Mouse (Mus musculus) CH12.LX (cell line): Measurements from ENCODE around the gene Cox15. TPM values are rescaled to one million over a fixed set of nuclear protein-coding genes. Genes with fewer than 3 reads are reported as not detected.

Experiments used
- DNase-seq: peaks from one replicate; pipeline ENCODE4 v3.0.0-alpha.2; 2013; ENCODE audit errors: extremely low read depth
- H3K27ac ChIP-seq: 2 replicates; pipeline ENCODE4 v1.5.1; 2012; ENCODE audit warnings: low read depth, mild to moderate bottlenecking, control low read depth, moderate library complexity; ENCODE audit not compliant: insufficient read depth
- H3K27me3 ChIP-seq: replicated peaks from 2 replicates; pipeline ENCODE3; 2012; ENCODE audit warnings: inconsistent platforms
- H3K36me3 ChIP-seq, 2 experiments: replicated peaks in 1 of 2; 2 replicates each; pipeline versions ENCODE3 to v1.6.1; 2012; ENCODE audit warnings: inconsistent platforms in 1 of 2, low read length in 1 of 2, mild to moderate bottlenecking in 1 of 2, mixed read lengths in 1 of 2, moderate library complexity in 1 of 2; ENCODE audit not compliant: control insufficient read depth in 1 of 2, insufficient read depth in 1 of 2
- H3K4me1 ChIP-seq, 2 experiments: 2 replicates each; pipeline ENCODE4 v1.6.1; 2012; ENCODE audit warnings: inconsistent platforms in 1 of 2, moderate library complexity in 1 of 2; ENCODE audit not compliant: insufficient read depth in 2 of 2, control insufficient read depth in 1 of 2
- H3K4me2 ChIP-seq: 2 replicates; pipeline ENCODE4 v1.6.1; 2012; ENCODE audit warnings: low read depth, mild to moderate bottlenecking, control low read depth; ENCODE audit not compliant: poor library complexity, insufficient read depth, severe bottlenecking
- H3K4me3 ChIP-seq, 3 experiments: fragments of 150-350 bp in 1 of 3; sonication (generic) in 1 of 3; replicated peaks in 1 of 3; 2 replicates each; pipeline versions ENCODE3 to v1.5.1; 2011 to 2012; ENCODE audit warnings: low read depth in 2 of 3, low read length in 2 of 3, mild to moderate bottlenecking in 2 of 3, moderate library complexity in 2 of 3, control low read depth in 1 of 3, improper control_type of control experiment in 1 of 3, inconsistent platforms in 1 of 3, mixed read lengths in 1 of 3; ENCODE audit not compliant: poor library complexity in 1 of 3
- H3K79me2 ChIP-seq: replicated peaks from 2 replicates; pipeline ENCODE4 v1.6.1; 2012; ENCODE audit warnings: mild to moderate bottlenecking, moderate library complexity; ENCODE audit not compliant: control insufficient read depth, poor library complexity, insufficient read depth, severe bottlenecking; ENCODE audit errors: extremely low read depth
- H3K9ac ChIP-seq: 2 replicates; pipeline ENCODE4 v1.6.1; 2012; ENCODE audit warnings: low read depth, mild to moderate bottlenecking, control low read depth, moderate library complexity; ENCODE audit not compliant: insufficient read depth
- H3K9me3 ChIP-seq: replicated peaks from 2 replicates; pipeline ENCODE3; 2012; ENCODE audit warnings: low read length, inconsistent platforms, mixed read lengths
- BHLHE40 ChIP-seq: IDR thresholded peaks from 2 replicates; pipeline ENCODE4 v1.6.1; 2011; ENCODE audit warnings: mild to moderate bottlenecking, low read depth, low read length, improper control_type of control experiment
- CHD1 ChIP-seq: IDR thresholded peaks from 2 replicates; pipeline ENCODE4 v1.6.1; 2012; ENCODE audit warnings: low read depth, low read length, improper control_type of control experiment, inconsistent platforms
- CHD2 ChIP-seq: IDR thresholded peaks from 2 replicates; pipeline ENCODE4 v1.6.1; 2011; ENCODE audit warnings: low read length, improper control_type of control experiment
- CTCF ChIP-seq, 2 experiments: IDR thresholded peaks in 1 of 2; conservative IDR thresholded peaks in 1 of 2; 2 replicates each; pipeline ENCODE4 v1.5.1; 2011 to 2012; ENCODE audit warnings: low read depth in 2 of 2, low read length in 2 of 2, improper control_type of control experiment in 1 of 2, inconsistent platforms in 1 of 2, mild to moderate bottlenecking in 1 of 2, moderate library complexity in 1 of 2
- E2F4 ChIP-seq: IDR thresholded peaks from 2 replicates; pipeline ENCODE4 v1.6.1; 2011; ENCODE audit warnings: low read depth, low read length, improper control_type of control experiment; ENCODE audit not compliant: insufficient replicate concordance
- ELF1 ChIP-seq: IDR thresholded peaks from 2 replicates; pipeline ENCODE4 v1.6.1; 2014; ENCODE audit warnings: low read depth, mild to moderate bottlenecking, inconsistent platforms, low read length, improper control_type of control experiment
- EP300 ChIP-seq: IDR thresholded peaks from 2 replicates; pipeline ENCODE4 v1.6.1; 2011; ENCODE audit warnings: low read length, improper control_type of control experiment
- ETS1 ChIP-seq: conservative IDR thresholded peaks from 2 replicates; pipeline ENCODE4 v1.6.1; 2012; ENCODE audit warnings: low read depth, mild to moderate bottlenecking, inconsistent platforms, low read length, improper control_type of control experiment, moderate library complexity
- GABPA ChIP-seq: IDR thresholded peaks from 2 replicates; pipeline ENCODE4 v1.6.1; 2012; ENCODE audit warnings: low read depth, low read length, improper control_type of control experiment, inconsistent platforms; ENCODE audit not compliant: insufficient replicate concordance
- HCFC1 ChIP-seq: IDR thresholded peaks from 2 replicates; pipeline ENCODE4 v1.6.1; 2012; ENCODE audit warnings: low read depth, mild to moderate bottlenecking, inconsistent platforms, low read length, improper control_type of control experiment
- IRF4 ChIP-seq: IDR thresholded peaks from 2 replicates; pipeline ENCODE4 v1.6.1; 2014; ENCODE audit warnings: low read depth, mild to moderate bottlenecking, inconsistent platforms, low read length, improper control_type of control experiment
- JUN ChIP-seq: IDR thresholded peaks from 2 replicates; pipeline ENCODE4 v1.6.1; 2011; ENCODE audit warnings: low read depth, mild to moderate bottlenecking, low read length, improper control_type of control experiment, moderate library complexity; ENCODE audit not compliant: insufficient read depth
- JUND ChIP-seq: conservative IDR thresholded peaks from 2 replicates; pipeline ENCODE4 v1.6.1; 2011; ENCODE audit warnings: low read depth, low read length, improper control_type of control experiment
- KAT2A ChIP-seq: IDR thresholded peaks from 2 replicates; pipeline ENCODE4 v1.6.1; 2012; ENCODE audit warnings: low read length, improper control_type of control experiment, inconsistent platforms; ENCODE audit not compliant: insufficient replicate concordance
- MAFK ChIP-seq: IDR thresholded peaks from 2 replicates; pipeline ENCODE4 v1.6.1; 2011; ENCODE audit warnings: low read length, improper control_type of control experiment; ENCODE audit not compliant: insufficient replicate concordance
- MAX ChIP-seq: IDR thresholded peaks from 2 replicates; pipeline ENCODE4 v1.6.1; 2011; ENCODE audit warnings: low read length, improper control_type of control experiment
- MAZ ChIP-seq: IDR thresholded peaks from 2 replicates; pipeline ENCODE4 v1.6.1; 2012; ENCODE audit warnings: low read depth, mild to moderate bottlenecking, inconsistent platforms, low read length, improper control_type of control experiment, moderate library complexity
- MEF2A ChIP-seq: IDR thresholded peaks from 2 replicates; pipeline ENCODE4 v1.6.1; 2014; ENCODE audit warnings: low read depth, mild to moderate bottlenecking, inconsistent platforms, low read length, improper control_type of control experiment, borderline replicate concordance
- MXI1 ChIP-seq: IDR thresholded peaks from 2 replicates; pipeline ENCODE4 v1.6.1; 2011; ENCODE audit warnings: mild to moderate bottlenecking, low read depth, low read length, improper control_type of control experiment
- MYC ChIP-seq: IDR thresholded peaks from 2 replicates; pipeline ENCODE4 v1.6.1; 2011; ENCODE audit warnings: low read depth, mild to moderate bottlenecking, improper control_type of control experiment, low read length
- NELFE ChIP-seq: IDR thresholded peaks from 2 replicates; pipeline ENCODE4 v1.6.1; 2011; ENCODE audit warnings: low read depth, low read length, improper control_type of control experiment
- NRF1 ChIP-seq: IDR thresholded peaks from 2 replicates; pipeline ENCODE4 v1.6.1; 2014; ENCODE audit warnings: low read depth, mild to moderate bottlenecking, inconsistent platforms, low read length, improper control_type of control experiment, moderate library complexity
- PAX5 ChIP-seq: IDR thresholded peaks from 2 replicates; pipeline ENCODE4 v1.6.1; 2012; ENCODE audit warnings: low read length, inconsistent platforms, mixed read lengths
- POLR2A ChIP-seq: IDR thresholded peaks from 2 replicates; pipeline ENCODE4 v1.6.1; 2011; ENCODE audit warnings: low read depth, mild to moderate bottlenecking, improper control_type of control experiment, low read length
- POLR2AphosphoS2 ChIP-seq: IDR thresholded peaks from 2 replicates; pipeline ENCODE4 v1.6.1; 2011; ENCODE audit warnings: low read depth, low read length, improper control_type of control experiment
- RAD21 ChIP-seq: IDR thresholded peaks from 2 replicates; pipeline ENCODE4 v1.6.1; 2011; ENCODE audit warnings: low read depth, mild to moderate bottlenecking, low read length, improper control_type of control experiment, moderate library complexity
- RCOR1 ChIP-seq: conservative IDR thresholded peaks from 2 replicates; pipeline ENCODE4 v1.6.1; 2012; ENCODE audit warnings: low read depth, mild to moderate bottlenecking, inconsistent platforms, low read length, improper control_type of control experiment
- SIN3A ChIP-seq: IDR thresholded peaks from 2 replicates; pipeline ENCODE4 v1.6.1; 2012; ENCODE audit warnings: low read length, improper control_type of control experiment, inconsistent platforms
- SMC3 ChIP-seq: IDR thresholded peaks from 2 replicates; pipeline ENCODE4 v1.6.1; 2011; ENCODE audit warnings: low read depth, low read length, improper control_type of control experiment
- TBP ChIP-seq: conservative IDR thresholded peaks from 2 replicates; pipeline ENCODE4 v1.6.1; 2011; ENCODE audit warnings: low read depth, low read length, improper control_type of control experiment
- TCF12 ChIP-seq: IDR thresholded peaks from 2 replicates; pipeline ENCODE4 v1.6.1; 2014; ENCODE audit warnings: low read depth, mild to moderate bottlenecking, inconsistent platforms, low read length, improper control_type of control experiment
- UBTF ChIP-seq: IDR thresholded peaks from 2 replicates; pipeline ENCODE4 v1.6.1; 2012; ENCODE audit warnings: low read depth, mild to moderate bottlenecking, inconsistent platforms, low read length, improper control_type of control experiment, moderate library complexity
- USF1 ChIP-seq: IDR thresholded peaks from 2 replicates; pipeline ENCODE4 v1.6.1; 2014; ENCODE audit warnings: low read depth, mild to moderate bottlenecking, inconsistent platforms, low read length, improper control_type of control experiment
- USF2 ChIP-seq: conservative IDR thresholded peaks from 2 replicates; pipeline ENCODE4 v1.6.1; 2011; ENCODE audit warnings: low read depth, low read length, improper control_type of control experiment
- ZC3H11A ChIP-seq: IDR thresholded peaks from 2 replicates; pipeline ENCODE4 v1.6.1; 2012; ENCODE audit warnings: low read depth, mild to moderate bottlenecking, inconsistent platforms, low read length, improper control_type of control experiment
- ZKSCAN1 ChIP-seq: IDR thresholded peaks from 2 replicates; pipeline ENCODE4 v1.6.1; 2012; ENCODE audit warnings: low read depth, inconsistent platforms, low read length, improper control_type of control experiment, borderline replicate concordance
- ZMIZ1 ChIP-seq: IDR thresholded peaks from 2 replicates; pipeline ENCODE4 v1.6.1; 2012; ENCODE audit warnings: low read depth, mild to moderate bottlenecking, inconsistent platforms, low read length, improper control_type of control experiment
- ZNF384 ChIP-seq: IDR thresholded peaks from 2 replicates; pipeline ENCODE4 v1.6.1; 2012; ENCODE audit warnings: low read depth, low read length, improper control_type of control experiment, inconsistent platforms
- dilution Hi-C: fragments of 300-500 bp; cut with MboI; formaldehyde crosslinking; loops from 2 replicates; pipeline ENCODE4 v1.14.3; 2020; ENCODE audit warnings: low sequenced_read_pairs; ENCODE audit not compliant: extremely low pct_unique_long_range_greater_than_20kb, extremely low pct_ligation_motif_present
- in situ Hi-C: fragments of 300-500 bp; cut with MboI; formaldehyde crosslinking; loops from 3 replicates; pipeline ENCODE4 v1.14.3; 2019; ENCODE audit warnings: low sequenced_read_pairs, low pct_ligation_motif_present, low pct_unique_long_range_greater_than_20kb, mixed read lengths
- polyA plus RNA-seq: library from polyadenylated mRNA; unstranded; fragments of >175 nt; gene quantifications from 2 replicates; pipeline ENCODE4 v1.2.1, GENCODE M21; 2012; ENCODE audit warnings: low read depth; ENCODE audit not compliant: insufficient read length
- total RNA-seq, 2 experiments: library from RNA; depleted of rRNA; stranded (reverse); fragments of 300-350 nt in 1 of 2; fragments of >200 nt in 1 of 2; gene quantifications; 2 replicates each; pipeline ENCODE4 v1.2.3; 2012 to 2014

Gene Cox15
- total and polyA plus RNA-seq, 3 experiments, result 17.4 to 26.9 (median 18.1) TPM

DNA sequence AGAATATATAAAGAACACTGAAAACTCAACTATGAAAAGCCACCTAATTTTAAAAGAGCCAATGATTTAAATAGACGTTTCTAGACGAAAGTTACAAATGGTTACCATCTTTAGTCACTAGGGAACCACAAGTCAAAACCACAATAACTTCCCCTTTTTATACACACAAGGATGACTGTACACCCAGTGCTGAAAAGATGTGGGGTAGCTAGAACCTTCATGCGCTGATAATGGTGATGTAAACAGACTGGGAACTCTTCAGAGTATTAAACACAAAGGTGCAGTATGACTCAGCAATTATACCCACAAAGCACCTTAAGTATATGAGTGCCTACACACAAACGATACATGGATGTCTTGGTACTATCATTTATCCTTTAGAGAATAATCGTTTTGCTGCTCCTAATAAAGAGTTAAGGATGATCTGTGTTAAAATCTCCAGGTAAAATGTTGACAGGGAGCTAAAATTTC, 18.7 kb upstream of the Cox15 start:
- in situ Hi-C loops, result loop anchor here (25.0 kb wide), 1 partner anchor 259 kb away; the partner anchor contains the start of gene Got1
- peak; percentile 94 for DNase-seq

DNA sequence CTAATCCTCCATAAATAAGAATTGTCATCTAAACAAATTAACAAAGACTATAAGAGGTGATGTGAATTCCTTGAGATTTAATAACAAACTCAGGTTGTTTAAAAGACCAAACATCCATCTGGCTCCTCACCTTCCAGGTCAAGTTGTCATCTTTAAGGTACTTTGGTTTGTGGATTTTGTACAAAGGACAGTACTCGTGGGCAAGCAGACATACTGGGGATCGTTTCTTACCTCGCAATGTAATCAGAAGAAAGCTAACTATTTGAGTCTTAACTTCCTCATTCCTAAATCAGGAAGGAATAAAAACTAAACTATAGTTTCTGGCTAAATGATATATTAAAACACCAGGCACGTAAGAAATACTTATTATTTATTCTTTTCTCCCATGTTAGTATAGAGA, 17.8 kb upstream of the Cox15 start:
- Histone ChIP-seq H3K9ac (no peak overlapping the region), H3K9me3 (no peaks in the 10 kb centered on the region), H3K27ac (no peak overlapping the region), H3K4me1 (peaks cover 0 to 23% of the 10 kb centered on the region in 2 experiments; a peak in 2 of 4 replicates), H3K36me3 (peaks cover 0 to 20% of the 10 kb centered on the region in 2 experiments), H3K4me2 (no peak overlapping the region), H3K79me2 (no peaks in the 10 kb centered on the region), H3K4me3 (no peak overlapping the region), H3K27me3 (no peaks in the 10 kb centered on the region)
- DNase-seq, result no peak
- TF ChIP-seq GABPA (no peak), RCOR1 (no peak), NELFE (no peak), HCFC1 (no peak), BHLHE40 (no peak), JUND (no peak), RAD21 (no peak), KAT2A (no peak), MAZ (no peak), EP300 (no peak), CHD1 (no peak), MAFK (no peak), CTCF (conservative IDR thresholded peaks at IDR 0.05 in 1 of 2, IDR thresholded peaks at IDR 0.05 in 1 of 2; ENCODE audit: low read depth in 2 of 2, low read length in 2 of 2) (no peak), ELF1 (no peak), UBTF (no peak), POLR2A (no peak), CHD2 (no peak), ZMIZ1 (no peak)
- dilution Hi-C loops, result no loop called here
- in situ Hi-C loops, result loop anchor here (25.0 kb wide), 1 partner anchor 258 kb away; the partner anchor contains the start of gene Got1

More for the DNA sequence above, 18.7 kb upstream of the Cox15 start:
- H3K9ac ChIP-seq, result no peak overlapping the region
- no peak overlapping the region for H3K4me3 ChIP-seq
- H3K4me1 ChIP-seq, result peaks cover 0 to 23% of the 10 kb centered on the region in 2 experiments; a peak in 2 of 4 replicates
- no peak for TF ChIP-seq GABPA
- TF ChIP-seq HCFC1, result peak; percentile 27; the same call in 1 of the 2 replicates
- TF ChIP-seq E2F4, result no peak
- peak; percentile 97 for TF ChIP-seq IRF4
- no peak for TF ChIP-seq ELF1
- TF ChIP-seq ZKSCAN1, result no peak
- TF ChIP-seq ZC3H11A, result no peak
- TF ChIP-seq BHLHE40, result peak; percentile 93
- no peak for TF ChIP-seq POLR2AphosphoS2
- no peak for TF ChIP-seq PAX5
- TF ChIP-seq RAD21, result no peak; the same call in none of the 2 replicates
- TF ChIP-seq JUND, result peak; percentile 96
- peak; percentile 88 for TF ChIP-seq JUN
- no peak for TF ChIP-seq UBTF
- peak; percentile 71 for TF ChIP-seq MAZ
- peak; percentile 75 for TF ChIP-seq MYC
- TF ChIP-seq NRF1, result no peak
- TF ChIP-seq EP300, result peak; percentile 96
- TF ChIP-seq ZNF384, result peak; percentile 20; the same call in 1 of the 2 replicates
- no peak for TF ChIP-seq ZMIZ1
- no peak for TF ChIP-seq NELFE
- no peak for TF ChIP-seq TBP
- 0 out of 2 replicates have a peak, but pooled peaks have one; percentile 50 for TF ChIP-seq CHD1
- TF ChIP-seq POLR2A, result no peak
- peak; percentile 46; the same call in 1 of the 2 replicates for TF ChIP-seq MAX
- TF ChIP-seq TCF12, result peak; percentile 71
- TF ChIP-seq CHD2, result no peak
- peak; percentile 97 for TF ChIP-seq MAFK
- peak; percentile 99 for TF ChIP-seq MEF2A
- TF ChIP-seq RCOR1, result peak; percentile 93
- TF ChIP-seq USF2, result no peak
- no peak for TF ChIP-seq KAT2A
- TF ChIP-seq SMC3, result no peak
- peak; percentile 91 for TF ChIP-seq SIN3A
- TF ChIP-seq MXI1, result peak; percentile 70; the same call in 1 of the 2 replicates
- TF ChIP-seq ETS1, result peak; percentile 93
- no peak for TF ChIP-seq USF1
- no peak for TF ChIP-seq CTCF (conservative IDR thresholded peaks at IDR 0.05 in 1 of 2, IDR thresholded peaks at IDR 0.05 in 1 of 2; ENCODE audit: low read depth in 2 of 2, low read length in 2 of 2)
- dilution Hi-C loops, result no loop called here
- peak overlapping the region; percentile 29; the same call in 1 of the 2 replicates for H3K4me2 ChIP-seq
- H3K27me3 ChIP-seq, result no peaks in the 10 kb centered on the region
- H3K36me3 ChIP-seq, result peaks cover 0 to 16% of the 10 kb centered on the region in 2 experiments
- H3K79me2 ChIP-seq, result no peaks in the 10 kb centered on the region
- H3K9me3 ChIP-seq, result no peaks in the 10 kb centered on the region
- H3K27ac ChIP-seq, result no peak overlapping the region
